Mouse (Mus musculus) embryonic fibroblast, embryonic 13.5 days (primary cell): Measurements from ENCODE around the gene Hip1r. TPM values are rescaled to one million over a fixed set of nuclear protein-coding genes. Genes with fewer than 3 reads are reported as not detected.
A peak's percentile ranks its signal among the peaks of the same experiment; 100 is the strongest.

ENCODE experiments used
- H3K27ac ChIP-seq: 2 replicates; pipeline ENCODE4 v1.5.1; 2012; ENCODE audit warnings: low read length, control low read depth, inconsistent platforms; ENCODE audit not compliant: insufficient read depth
- H3K4me1 ChIP-seq: 2 replicates; pipeline ENCODE4 v1.6.1; 2011; ENCODE audit warnings: low read length; ENCODE audit not compliant: control insufficient read depth, insufficient read depth
- H3K4me3 ChIP-seq: 2 replicates; pipeline ENCODE4 v1.5.1; 2011; ENCODE audit warnings: mild to moderate bottlenecking, control low read depth, low read length; ENCODE audit not compliant: insufficient read depth
- CTCF ChIP-seq: IDR thresholded peaks from 2 replicates; pipeline ENCODE4 v1.5.1; 2011; ENCODE audit warnings: mild to moderate bottlenecking, control low read depth, low read length, moderate library complexity, borderline replicate concordance; ENCODE audit not compliant: insufficient read depth
- POLR2A ChIP-seq: IDR thresholded peaks from 2 replicates; pipeline ENCODE4 v1.6.1; 2011; ENCODE audit warnings: low read depth, mild to moderate bottlenecking, control low read depth, low read length, moderate library complexity
- polyA plus RNA-seq: library from polyadenylated mRNA; stranded (reverse); fragments of >200 nt; gene quantifications from 2 replicates; pipeline ENCODE4 v1.2.4, GENCODE M21; 2011; ENCODE audit warnings: low read depth; ENCODE audit not compliant: missing spikeins, insufficient read length

Gene Hip1r
- polyA plus RNA-seq, 1 experiment = 5.9 TPM

- Histone ChIP-seq H3K4me3 (no peak overlapping the region), H3K27ac (no peak overlapping the region), H3K4me1 (peaks cover 10% of the 10 kb centered on the region; the same call in 1 of the 2 replicates)
- TF ChIP-seq CTCF = no peak
- no peak for TF ChIP-seq POLR2A
Measured at GRCm38 (mm10) chr5:123993263-123994036, 20.0 kb downstream of the Hip1r start.

GRCm38 (mm10) chr5:123994468-123994867, 21.0 kb downstream of the Hip1r start:
- Histone ChIP-seq H3K27ac (no peak overlapping the region), H3K4me3 (no peak overlapping the region), H3K4me1 (peaks cover 10% of the 10 kb centered on the region; the same call in 1 of the 2 replicates)
- no peak for TF ChIP-seq POLR2A
- TF ChIP-seq CTCF = no peak

GRCm38 (mm10) chr5:123995388-123995787, 22.0 kb downstream of the Hip1r start:
- no peak overlapping the region for H3K27ac ChIP-seq
- TF ChIP-seq POLR2A = no peak
- TF ChIP-seq CTCF = no peak
- H3K4me3 ChIP-seq = no peak overlapping the region
- peaks cover 10% of the 10 kb centered on the region; the same call in 1 of the 2 replicates for H3K4me1 ChIP-seq

GRCm38 (mm10) chr5:123996194-123996593, 22.8 kb downstream of the Hip1r start:
- H3K27ac ChIP-seq = no peak overlapping the region
- H3K4me1 ChIP-seq = peaks cover 8% of the 10 kb centered on the region; the same call in 1 of the 2 replicates
- TF ChIP-seq POLR2A = no peak
- no peak for TF ChIP-seq CTCF
- H3K4me3 ChIP-seq = no peak overlapping the region

GRCm38 (mm10) chr5:123996695-123997094, 23.3 kb downstream of the Hip1r start:
- H3K4me1 ChIP-seq = peaks cover 8% of the 10 kb centered on the region; the same call in 1 of the 2 replicates
- H3K27ac ChIP-seq = no peak overlapping the region
- TF ChIP-seq CTCF (no peak), POLR2A (no peak)

GRCm38 (mm10) chr5:123997211-123997751, 23.9 kb downstream of the Hip1r start:
- H3K4me1 ChIP-seq = peaks cover 7% of the 10 kb centered on the region; the same call in 1 of the 2 replicates
- H3K27ac ChIP-seq = no peak overlapping the region
- H3K4me3 ChIP-seq = no peak overlapping the region
- TF ChIP-seq POLR2A (no peak), CTCF (no peak)

More at GRCm38 (mm10) chr5:123996695-123997094, 23.3 kb downstream of the Hip1r start:
- H3K4me3 ChIP-seq = no peak overlapping the region

GRCm38 (mm10) chr5:123997811-123998210, 24.4 kb downstream of the Hip1r start:
- no peak overlapping the region for H3K27ac ChIP-seq
- no peak overlapping the region for H3K4me3 ChIP-seq
- 0 out of 2 replicates have a peak, but pooled peaks cover 3% of the 10 kb centered on the region for H3K4me1 ChIP-seq
- TF ChIP-seq CTCF (no peak), POLR2A (no peak)

- Histone ChIP-seq H3K27ac (no peak overlapping the region), H3K4me1 (0 out of 2 replicates have a peak, but pooled peaks cover 2% of the 10 kb centered on the region), H3K4me3 (no peak overlapping the region)
- no peak for TF ChIP-seq CTCF
- TF ChIP-seq POLR2A = no peak
Measured at GRCm38 (mm10) chr5:123998370-123998769, 24.9 kb downstream of the Hip1r start.

GRCm38 (mm10) chr5:124000824-124001223, 27.4 kb downstream of the Hip1r start:
- H3K27ac ChIP-seq = no peak overlapping the region
- H3K4me1 ChIP-seq = no peaks in the 10 kb centered on the region
- TF ChIP-seq POLR2A (no peak), CTCF (peak; percentile 88)
- no peak overlapping the region for H3K4me3 ChIP-seq

GRCm38 (mm10) chr5:124001274-124001673, 27.8 kb downstream of the Hip1r start:
- Histone ChIP-seq H3K27ac (no peak overlapping the region), H3K4me3 (no peak overlapping the region), H3K4me1 (no peaks in the 10 kb centered on the region)
- no peak for TF ChIP-seq POLR2A

GRCm38 (mm10) chr5:124002876-124003275, 29.4 kb downstream of the Hip1r start:
- H3K27ac ChIP-seq = no peak overlapping the region
- no peak overlapping the region for H3K4me3 ChIP-seq
- H3K4me1 ChIP-seq = peaks cover 8% of the 10 kb centered on the region
- TF ChIP-seq CTCF (no peak), POLR2A (no peak)
